Mouse (Mus musculus): ENCODE results near the gene Zfp217. TPM values are rescaled to one million over a fixed set of nuclear protein-coding genes. Genes with fewer than 3 reads are reported as not detected.
"Not testable (repeated sequence)": the region's sequence is repeated elsewhere in the genome, so short reads cannot be mapped to it uniquely, and the experiment has no call there.

Gene Zfp217
- 10 to 100 TPM; 14.4 to 17.7 TPM for total RNA-seq (2021)

- peak; percentile 75 to 78 for DNase-seq
- intact Hi-C loops (cut with DNase I): no loop called here
These were observed at the start of gene Zfp217 for GRCm38 (mm10) chr2:170147661-170148153. TSS of gene Zfp217 (minus strand) at chr2:170148103.

- intact Hi-C loops (cut with DNase I): no loop called here
- no peak for DNase-seq
These were observed 47.7 kb upstream of the Zfp217 start for GRCm38 (mm10) chr2:170195542-170196089.

GRCm38 (mm10) chr2:170194845-170195244, 46.9 kb upstream of the Zfp217 start:
- no peak for DNase-seq
- intact Hi-C loops (cut with DNase I): no loop called here

- intact Hi-C loops (cut with DNase I): no loop called here
- no peak for DNase-seq
These were observed 45.9 kb upstream of the Zfp217 start for GRCm38 (mm10) chr2:170193850-170194249.

GRCm38 (mm10) chr2:170193211-170193610, 45.3 kb upstream of the Zfp217 start:
- intact Hi-C loops (cut with DNase I): no loop called here
- DNase-seq: no peak

- DNase-seq: peak; percentile 61 to 72
- intact Hi-C loops (cut with DNase I): no loop called here
These were observed 44.8 kb upstream of the Zfp217 start for GRCm38 (mm10) chr2:170192731-170193149.

- DNase-seq: no peak
- intact Hi-C loops (cut with DNase I): no loop called here
These were observed 40.8 kb upstream of the Zfp217 start for GRCm38 (mm10) chr2:170188721-170189120.

GRCm38 (mm10) chr2:170185137-170185837, 37.4 kb upstream of the Zfp217 start:
- no peak for DNase-seq
- intact Hi-C loops (cut with DNase I): no loop called here

- intact Hi-C loops (cut with DNase I): no loop called here
- DNase-seq: peak; percentile 76 to 79
These were observed 36.5 kb upstream of the Zfp217 start for GRCm38 (mm10) chr2:170184175-170184983.

GRCm38 (mm10) chr2:170183851-170184174, 35.9 kb upstream of the Zfp217 start:
- peak; percentile 21 to 43 for DNase-seq
- intact Hi-C loops (cut with DNase I): no loop called here

GRCm38 (mm10) chr2:170181862-170182261, 34.0 kb upstream of the Zfp217 start:
- intact Hi-C loops (cut with DNase I): no loop called here

GRCm38 (mm10) chr2:170180769-170181168, 32.9 kb upstream of the Zfp217 start:
- intact Hi-C loops (cut with DNase I); DNase-seq: not testable (repeated sequence)

More at GRCm38 (mm10) chr2:170181862-170182261, 34.0 kb upstream of the Zfp217 start:
- DNase-seq: no peak

- intact Hi-C loops (cut with DNase I): no loop called here
- DNase-seq: no peak
These were observed 31.4 kb upstream of the Zfp217 start for GRCm38 (mm10) chr2:170179317-170179716.

GRCm38 (mm10) chr2:170177323-170177722, 29.4 kb upstream of the Zfp217 start:
- DNase-seq: peak in 1 of 2 experiments; percentile 14
- intact Hi-C loops (cut with DNase I): no loop called here

- no peak for DNase-seq
- intact Hi-C loops (cut with DNase I): no loop called here
These were observed 28.5 kb upstream of the Zfp217 start for GRCm38 (mm10) chr2:170176284-170176926.

- no peak for DNase-seq
- intact Hi-C loops (cut with DNase I): no loop called here
These were observed 27.8 kb upstream of the Zfp217 start for GRCm38 (mm10) chr2:170175661-170176150.

GRCm38 (mm10) chr2:170175190-170175589, 27.3 kb upstream of the Zfp217 start:
- DNase-seq: no peak
- intact Hi-C loops (cut with DNase I): no loop called here

GRCm38 (mm10) chr2:170169062-170169461, 21.2 kb upstream of the Zfp217 start:
- no peak for DNase-seq
- intact Hi-C loops (cut with DNase I): no loop called here

- intact Hi-C loops (cut with DNase I): no loop called here
- no peak for DNase-seq
These were observed 17.7 kb upstream of the Zfp217 start for GRCm38 (mm10) chr2:170165649-170166048.

- intact Hi-C loops (cut with DNase I): no loop called here
- DNase-seq: no peak
These were observed 16.0 kb upstream of the Zfp217 start for GRCm38 (mm10) chr2:170163671-170164462.

Measured in heart, postnatal 10 days (tissue).